Mouse (Mus musculus): Measurements from ENCODE around the gene Bach2. TPM values are rescaled to one million over a fixed set of nuclear protein-coding genes. Genes with fewer than 3 reads are reported as not detected.

Gene Bach2
- polyA plus RNA-seq, 1 experiment = 14.1 TPM

GRCm38 (mm10) chr4:32621637-32622036, 383.0 kb downstream of the Bach2 start:
- DNase-seq (ENCODE audit: low read depth in 1 of 2, low spot score in 2 of 2) = no peak
- H3K4me1 ChIP-seq (ENCODE audit: control insufficient read depth, insufficient read depth, insufficient read length) = no peaks in the 10 kb centered on the region
- peaks cover 4% of the 10 kb centered on the region; the same call in 1 of the 2 replicates for H3K36me3 ChIP-seq (ENCODE audit: control insufficient read depth, insufficient read depth, low read length)
- TF ChIP-seq CTCF (IDR thresholded peaks at IDR 0.05; ENCODE audit: extremely low read depth, insufficient read depth, insufficient read length, insufficient replicate concordance) = no peak
- TF ChIP-seq POLR2A (IDR thresholded peaks at IDR 0.05; ENCODE audit: low read depth, low read length) = no peak
- no peak overlapping the region for H3K4me3 ChIP-seq (ENCODE audit: extremely low read depth, insufficient read depth, insufficient read length)
- no peak overlapping the region for H3K27ac ChIP-seq (ENCODE audit: insufficient read depth, low read length)
- H3K27me3 ChIP-seq (ENCODE audit: control insufficient read depth, insufficient read depth, low read length) = no peaks in the 10 kb centered on the region

All from spleen, adult 2 months (tissue).